Mouse (Mus musculus) liver, postnatal 0 days (tissue): ENCODE measurements at regions not wholly inside any gene's neighbourhood (a gene's known extent, or its start where the extent isn't known, plus 50 kb on each side); places are given as distances from the start of the nearest gene placed in this dataset.

Experiments
- ATAC-seq: fragments of 200-750 bp; cut with Nextera tagmentation; 2 replicates; pipeline ENCODE4 v1.8.0; 2017; ENCODE audit warnings: mild to moderate bottlenecking, moderate library complexity
- DNase-seq: peaks from one replicate; pipeline ENCODE4 v3.0.0-alpha.2; 2016
- H3K27ac ChIP-seq: fragments of 300-500 bp; sonication (generic); 2 replicates; pipeline ENCODE4 v1.5.1; 2014; ENCODE audit warnings: antibody characterized with exemption, moderate library complexity, mild to moderate bottlenecking, low read depth
- H3K27me3 ChIP-seq: fragments of 300-500 bp; sonication (generic); 2 replicates; pipeline ENCODE4 v1.6.1; 2014; ENCODE audit warnings: low read length, control low read depth, mixed read lengths; ENCODE audit not compliant: insufficient read depth
- H3K36me3 ChIP-seq: fragments of 300-500 bp; sonication (generic); replicated peaks from 2 replicates; pipeline ENCODE4 v1.6.1; 2014; ENCODE audit warnings: mild to moderate bottlenecking, control low read depth, low read length, moderate library complexity, mixed read lengths; ENCODE audit not compliant: insufficient read depth
- H3K4me1 ChIP-seq: fragments of 300-500 bp; sonication (generic); 2 replicates; pipeline ENCODE4 v1.6.1; 2014; ENCODE audit warnings: antibody characterized with exemption, mild to moderate bottlenecking, control low read depth; ENCODE audit not compliant: insufficient read depth
- H3K4me2 ChIP-seq: fragments of 300-500 bp; sonication (generic); 2 replicates; pipeline ENCODE4 v1.6.1; 2014; ENCODE audit warnings: low read depth, mild to moderate bottlenecking, low read length, moderate library complexity, mixed read lengths
- H3K4me3 ChIP-seq: fragments of 300-500 bp; sonication (generic); 2 replicates; pipeline ENCODE4 v1.5.1; 2014; ENCODE audit warnings: low read depth, low read length
- H3K9ac ChIP-seq: fragments of 300-500 bp; sonication (generic); replicated peaks from 2 replicates; pipeline ENCODE4 v1.6.1; 2014; ENCODE audit warnings: mild to moderate bottlenecking, moderate library complexity
- H3K9me3 ChIP-seq: fragments of 300-500 bp; sonication (generic); 2 replicates; pipeline ENCODE4 v1.6.1; 2016; ENCODE audit warnings: mild to moderate bottlenecking, control low read depth, low read length, mixed read lengths
- CTCF ChIP-seq: sonication (generic); IDR thresholded peaks from 2 replicates; pipeline ENCODE4 v1.5.1; 2016; ENCODE audit warnings: antibody characterized with exemption, low read depth
- EP300 ChIP-seq: IDR thresholded peaks from 2 replicates; pipeline ENCODE4 v1.6.1; 2016; ENCODE audit warnings: antibody characterized with exemption, low read depth, mild to moderate bottlenecking
- WGBS: fragments of 180-500 bp; shearing (Covaris S2); extraction: QIAGEN DNeasy Blood & Tissue Kit; methylation state at CpG from one replicate; pipeline ENCODE4 v1.1.7; 2014; ENCODE audit not compliant: insufficient replicate concordance; 5-methylcytosine and 5-hydroxymethylcytosine counted together

GRCm38 (mm10) chr10:45850625-45851024 is 273.0 kb downstream of the Hace1 start:
- H3K36me3 ChIP-seq, result no peaks in the 10 kb centered on the region
- DNase-seq, result no peak
- H3K27me3 ChIP-seq, result no peaks in the 10 kb centered on the region
- H3K4me3 ChIP-seq, result no peak overlapping the region
- no peak overlapping the region for H3K4me2 ChIP-seq
- no peaks in the 10 kb centered on the region for H3K9me3 ChIP-seq
- no peak for TF ChIP-seq CTCF
- TF ChIP-seq EP300, result no peak
- 65% methylated on average over 6 of the region's 6 CpGs for WGBS
- no peak overlapping the region for H3K9ac ChIP-seq
- H3K27ac ChIP-seq, result no peak overlapping the region
- no peak for ATAC-seq
- H3K4me1 ChIP-seq, result no peaks in the 10 kb centered on the region

DNA sequence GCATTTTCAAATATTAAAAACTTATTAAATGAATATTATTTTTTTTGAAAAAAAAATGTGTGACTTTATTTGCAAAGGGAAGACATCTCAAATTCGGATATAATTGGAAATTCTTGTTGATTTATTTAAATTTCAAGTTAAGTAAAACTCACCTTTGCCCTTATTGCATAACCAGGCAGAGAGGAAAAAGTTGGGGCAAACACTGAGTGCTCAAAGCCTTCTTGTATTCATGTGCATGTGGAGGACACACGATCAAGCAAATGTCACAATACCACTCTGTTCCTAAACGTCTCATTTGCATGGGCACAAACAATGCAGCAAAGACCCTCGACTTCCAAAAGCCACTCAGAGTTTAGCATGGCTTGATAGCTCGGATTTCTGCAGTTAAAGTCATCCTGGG is 275.1 kb downstream of the Hace1 start:
- ATAC-seq, result peak; percentile 67

GRCm38 (mm10) chr10:45855514-45855913 is 277.9 kb downstream of the Hace1 start:
- ATAC-seq (no peak), DNase-seq (no peak)
- Histone ChIP-seq H3K9ac (no peak overlapping the region), H3K36me3 (no peaks in the 10 kb centered on the region), H3K27ac (no peak overlapping the region), H3K4me1 (no peaks in the 10 kb centered on the region), H3K9me3 (no peaks in the 10 kb centered on the region), H3K4me2 (no peak overlapping the region), H3K4me3 (no peak overlapping the region), H3K27me3 (no peaks in the 10 kb centered on the region)
- TF ChIP-seq EP300 (no peak), CTCF (no peak)
- 79% methylated on average over 3 of the region's 3 CpGs for WGBS

More for the DNA sequence above, 275.1 kb downstream of the Hace1 start:
- H3K4me3 ChIP-seq, result no peak overlapping the region
- no peaks in the 10 kb centered on the region for H3K9me3 ChIP-seq
- no peaks in the 10 kb centered on the region for H3K27me3 ChIP-seq
- TF ChIP-seq EP300 (no peak), CTCF (no peak)
- no peak overlapping the region for H3K27ac ChIP-seq
- no peak overlapping the region for H3K9ac ChIP-seq
- no peaks in the 10 kb centered on the region for H3K36me3 ChIP-seq
- no peaks in the 10 kb centered on the region for H3K4me1 ChIP-seq
- H3K4me2 ChIP-seq, result no peak overlapping the region
- no peak for DNase-seq
- WGBS, result 47% methylated on average over 5 of the region's 5 CpGs

DNA sequence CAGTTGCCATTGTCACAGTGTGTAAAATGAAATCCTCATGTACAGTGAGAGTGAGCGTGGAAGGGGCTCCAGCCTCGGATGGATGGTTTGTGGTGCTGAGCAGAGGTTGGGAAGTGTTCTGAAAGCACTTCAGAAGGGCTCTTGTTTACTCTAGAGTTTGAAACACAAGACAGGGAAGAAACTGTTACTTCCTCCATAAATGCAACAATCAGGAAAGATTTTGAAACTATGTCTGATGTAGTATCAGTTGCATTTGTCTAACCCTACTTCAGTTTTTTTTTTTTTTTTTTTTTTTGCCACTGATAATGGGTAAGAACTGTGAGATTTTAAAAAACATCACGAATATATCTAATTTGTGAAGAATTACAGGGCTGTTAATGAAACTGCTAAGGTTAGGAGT is 281.5 kb downstream of the Hace1 start:
- ATAC-seq (no peak), DNase-seq (no peak)
- no peaks in the 10 kb centered on the region for H3K27me3 ChIP-seq
- H3K9me3 ChIP-seq, result no peaks in the 10 kb centered on the region
- H3K27ac ChIP-seq, result no peak overlapping the region
- 58% methylated on average over 3 of the region's 3 CpGs for WGBS
- no peaks in the 10 kb centered on the region for H3K36me3 ChIP-seq
- no peak overlapping the region for H3K4me2 ChIP-seq
- H3K4me1 ChIP-seq, result no peaks in the 10 kb centered on the region
- no peak overlapping the region for H3K4me3 ChIP-seq
- no peak for TF ChIP-seq CTCF
- no peak overlapping the region for H3K9ac ChIP-seq

DNA sequence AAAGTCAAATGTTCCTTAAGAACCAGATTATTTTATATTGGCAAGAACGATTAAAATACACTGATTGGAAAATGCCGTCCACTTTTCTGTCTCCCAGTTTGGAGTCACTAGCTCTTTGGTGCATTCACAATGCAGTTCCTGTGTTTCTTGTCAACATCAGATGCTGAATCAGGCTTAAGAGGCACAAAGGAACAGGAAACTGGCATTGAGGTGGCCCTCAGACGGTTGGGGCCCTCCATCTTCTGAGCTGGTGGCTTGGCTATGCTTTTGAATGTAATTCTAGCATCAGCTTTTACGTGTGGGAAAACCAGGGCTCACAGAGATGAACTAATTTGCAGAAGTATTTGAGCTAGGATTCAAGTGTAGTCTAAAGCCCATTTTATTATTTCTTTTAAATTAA is 282.3 kb downstream of the Hace1 start:
- Histone ChIP-seq H3K27me3 (no peaks in the 10 kb centered on the region), H3K4me1 (no peaks in the 10 kb centered on the region), H3K9ac (no peak overlapping the region), H3K36me3 (no peaks in the 10 kb centered on the region), H3K4me3 (no peak overlapping the region), H3K27ac (no peak overlapping the region), H3K9me3 (no peaks in the 10 kb centered on the region), H3K4me2 (no peak overlapping the region)
- TF ChIP-seq CTCF (no peak), EP300 (no peak)
- DNase-seq, result no peak
- WGBS, result 60% methylated on average over 4 of the region's 4 CpGs
- ATAC-seq, result no peak

GRCm38 (mm10) chr10:45860696-45861095 is 283.1 kb downstream of the Hace1 start:
- Histone ChIP-seq H3K4me1 (no peaks in the 10 kb centered on the region), H3K4me2 (no peak overlapping the region), H3K9ac (no peak overlapping the region), H3K9me3 (no peaks in the 10 kb centered on the region), H3K27me3 (no peaks in the 10 kb centered on the region), H3K27ac (no peak overlapping the region), H3K36me3 (no peaks in the 10 kb centered on the region), H3K4me3 (no peak overlapping the region)
- DNase-seq (no peak), ATAC-seq (no peak)
- WGBS, result 68% methylated on average over 4 of the region's 4 CpGs
- TF ChIP-seq CTCF, result no peak
- no peak for TF ChIP-seq EP300

DNA sequence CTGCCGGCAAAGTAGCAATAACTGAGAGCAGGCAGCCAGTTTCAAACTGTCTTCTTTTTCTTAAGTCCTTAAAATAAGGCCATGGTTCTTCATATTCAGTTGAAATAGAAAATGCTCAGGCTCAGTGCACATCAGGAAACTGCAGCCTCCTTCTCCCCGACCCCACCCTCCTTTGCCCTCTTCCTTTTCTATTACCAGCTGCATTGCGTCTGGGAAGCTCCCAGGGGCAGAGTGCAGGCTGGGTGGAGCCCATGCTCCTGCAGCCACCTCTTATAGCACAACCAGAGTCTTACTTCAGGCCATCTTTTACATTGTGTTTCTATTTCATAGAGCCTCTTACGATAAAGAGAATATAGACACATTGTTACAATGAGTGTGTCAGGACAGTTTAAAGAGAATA is 288.2 kb downstream of the Hace1 start:
- no peak for ATAC-seq
- no peaks in the 10 kb centered on the region for H3K36me3 ChIP-seq
- no peak overlapping the region for H3K27ac ChIP-seq
- H3K4me2 ChIP-seq, result no peak overlapping the region
- no peak overlapping the region for H3K4me3 ChIP-seq
- 47% methylated on average over 4 of the region's 4 CpGs for WGBS
- no peak overlapping the region for H3K9ac ChIP-seq
- TF ChIP-seq CTCF (no peak), EP300 (no peak)
- no peak for DNase-seq
- H3K9me3 ChIP-seq, result no peaks in the 10 kb centered on the region
- no peaks in the 10 kb centered on the region for H3K27me3 ChIP-seq
- no peaks in the 10 kb centered on the region for H3K4me1 ChIP-seq
